Mouse (Mus musculus) neural tube, embryonic 15.5 days (tissue): Measurements from ENCODE around the gene Lin9. TPM values are rescaled to one million over a fixed set of nuclear protein-coding genes. Genes with fewer than 3 reads are reported as not detected.
"Not testable (repeated sequence)": the region's sequence is repeated elsewhere in the genome, so short reads cannot be mapped to it uniquely, and the experiment has no call there.

Experiments used
- ATAC-seq: fragments of 200-750 bp; cut with Nextera tagmentation; 2 replicates; pipeline ENCODE4 v1.8.0; 2017; ENCODE audit warnings: mild to moderate bottlenecking, moderate TSS enrichment, moderate library complexity; ENCODE audit not compliant: low FRiP score
- H3K27ac ChIP-seq: fragments of 300-500 bp; sonication (generic); replicated peaks from 2 replicates; pipeline ENCODE4 v1.5.1; 2015; ENCODE audit warnings: mild to moderate bottlenecking, inconsistent platforms
- H3K27me3 ChIP-seq: fragments of 300-500 bp; sonication (generic); replicated peaks from 2 replicates; pipeline ENCODE4 v1.6.1; 2015; ENCODE audit warnings: inconsistent platforms
- H3K36me3 ChIP-seq: fragments of 300-500 bp; sonication (generic); 2 replicates; pipeline ENCODE4 v1.6.1; 2015; ENCODE audit warnings: inconsistent platforms
- H3K4me1 ChIP-seq: fragments of 300-500 bp; sonication (generic); 2 replicates; pipeline ENCODE4 v1.6.1; 2015; ENCODE audit warnings: inconsistent platforms
- H3K4me2 ChIP-seq: fragments of 300-500 bp; sonication (generic); 2 replicates; pipeline ENCODE4 v1.6.1; 2015; ENCODE audit warnings: inconsistent platforms, mild to moderate bottlenecking, moderate library complexity
- H3K4me3 ChIP-seq: fragments of 300-500 bp; sonication (generic); replicated peaks from 2 replicates; pipeline ENCODE4 v1.5.1; 2015; ENCODE audit warnings: mild to moderate bottlenecking, inconsistent platforms
- H3K9ac ChIP-seq: fragments of 300-500 bp; sonication (generic); replicated peaks from 2 replicates; pipeline ENCODE4 v1.6.1; 2015; ENCODE audit warnings: mild to moderate bottlenecking, inconsistent platforms
- H3K9me3 ChIP-seq: fragments of 300-500 bp; sonication (generic); replicated peaks from 2 replicates; pipeline ENCODE4 v1.6.1; 2016; ENCODE audit warnings: inconsistent platforms
- WGBS: fragments of 180-500 bp; shearing (Covaris S2); methylation state at CpG from one replicate; pipeline ENCODE4 v1.1.7; 2015; ENCODE audit warnings: mixed read lengths; 5-methylcytosine and 5-hydroxymethylcytosine counted together
- polyA plus RNA-seq: library from polyadenylated mRNA; unstranded; fragments of >200 nt; fragmentation: Nextera tagmentation; extraction: Ambion mirVana; gene quantifications from 2 replicates; pipeline ENCODE4 v1.2.1, GENCODE M21; 2015

The Lin9 gene
- 8.3 and 10.9 TPM in 2 replicates for polyA plus RNA-seq

- H3K36me3 ChIP-seq = no peaks in the 10 kb centered on the region
- peak within 1 kb of the TSS; percentile 79 for H3K9ac ChIP-seq
- peak within 1 kb of the TSS; percentile 87 for H3K4me2 ChIP-seq
- H3K9me3 ChIP-seq = no peaks in the 10 kb centered on the region
- H3K4me3 ChIP-seq = peak within 1 kb of the TSS; percentile 98
- H3K27ac ChIP-seq = peak within 1 kb of the TSS; percentile 81
- under 1% methylated on average over 40 of the region's 47 CpGs for WGBS
- peaks cover 22% of the 10 kb centered on the region for H3K4me1 ChIP-seq
- ATAC-seq = peak; percentile 95
- H3K27me3 ChIP-seq = no peaks in the 10 kb centered on the region
These were observed at the start of gene Lin9 for GRCm38 (mm10) chr1:180641137-180641517. Gene Lin9 (plus strand): TSS chr1:180641150.

- H3K4me1 ChIP-seq = no peaks in the 10 kb centered on the region; the same call in 1 of the 2 replicates
- ATAC-seq = no peak
- WGBS = 90% methylated on average over 6 of the region's 6 CpGs
These were observed 40.4 kb upstream of the Lin9 start for GRCm38 (mm10) chr1:180600578-180600977.

GRCm38 (mm10) chr1:180601806-180602205, 39.1 kb upstream of the Lin9 start:
- peaks cover 71% of the 10 kb centered on the region for H3K36me3 ChIP-seq
- H3K9ac ChIP-seq = no peak overlapping the region
- H3K27me3 ChIP-seq = no peaks in the 10 kb centered on the region
- ATAC-seq = no peak
- H3K4me2 ChIP-seq = no peak overlapping the region
- no peak overlapping the region for H3K27ac ChIP-seq
- no peaks in the 10 kb centered on the region for H3K9me3 ChIP-seq
- WGBS = 94% methylated on average over 6 of the region's 6 CpGs
- no peaks in the 10 kb centered on the region; the same call in 1 of the 2 replicates for H3K4me1 ChIP-seq
- H3K4me3 ChIP-seq = no peak overlapping the region

More at GRCm38 (mm10) chr1:180600578-180600977, 40.4 kb upstream of the Lin9 start:
- H3K36me3 ChIP-seq = peaks cover 82% of the 10 kb centered on the region
- no peak overlapping the region for H3K4me2 ChIP-seq
- no peak overlapping the region for H3K27ac ChIP-seq
- H3K27me3 ChIP-seq = no peaks in the 10 kb centered on the region
- no peaks in the 10 kb centered on the region for H3K9me3 ChIP-seq
- no peak overlapping the region for H3K4me3 ChIP-seq
- H3K9ac ChIP-seq = no peak overlapping the region

- Histone ChIP-seq H3K4me3 (no peak overlapping the region), H3K9ac (no peak overlapping the region), H3K27me3 (no peaks in the 10 kb centered on the region), H3K27ac (no peak overlapping the region), H3K36me3 (peaks cover 43% of the 10 kb centered on the region), H3K9me3 (no peaks in the 10 kb centered on the region), H3K4me2 (no peak overlapping the region), H3K4me1 (no peaks in the 10 kb centered on the region; the same call in 1 of the 2 replicates)
- no peak for ATAC-seq
- WGBS = 72% methylated on average over 4 of the region's 4 CpGs
These were observed 36.4 kb upstream of the Lin9 start for GRCm38 (mm10) chr1:180604579-180604978.

- Histone ChIP-seq H3K27me3 (no peaks in the 10 kb centered on the region), H3K9ac (no peak overlapping the region), H3K4me3 (no peak overlapping the region), H3K4me1 (no peaks in the 10 kb centered on the region; the same call in 1 of the 2 replicates), H3K36me3 (peaks cover 28% of the 10 kb centered on the region), H3K9me3 (no peaks in the 10 kb centered on the region), H3K27ac (no peak overlapping the region), H3K4me2 (no peak overlapping the region)
- WGBS = 73% methylated on average over 3 of the region's 3 CpGs
- no peak for ATAC-seq
These were observed 34.8 kb upstream of the Lin9 start for GRCm38 (mm10) chr1:180606106-180606505.

- Histone ChIP-seq H3K4me3 (no peak overlapping the region), H3K4me1 (no peaks in the 10 kb centered on the region; the same call in 1 of the 2 replicates), H3K4me2 (no peak overlapping the region), H3K27ac (no peak overlapping the region), H3K27me3 (no peaks in the 10 kb centered on the region), H3K36me3 (peaks cover 19% of the 10 kb centered on the region), H3K9ac (no peak overlapping the region), H3K9me3 (no peaks in the 10 kb centered on the region)
- WGBS = 65% methylated on average over 10 of the region's 10 CpGs
- ATAC-seq = no peak
These were observed 34.0 kb upstream of the Lin9 start for GRCm38 (mm10) chr1:180606796-180607577.

- no peaks in the 10 kb centered on the region for H3K27me3 ChIP-seq
- no peak overlapping the region for H3K4me3 ChIP-seq
- WGBS = 95% methylated on average over 2 of the region's 2 CpGs
- no peak for ATAC-seq
- no peaks in the 10 kb centered on the region for H3K9me3 ChIP-seq
- H3K4me1 ChIP-seq = no peaks in the 10 kb centered on the region; the same call in 1 of the 2 replicates
- H3K4me2 ChIP-seq = no peak overlapping the region
- H3K36me3 ChIP-seq = peaks cover 15% of the 10 kb centered on the region
- H3K27ac ChIP-seq = no peak overlapping the region
- no peak overlapping the region for H3K9ac ChIP-seq
These were observed 33.4 kb upstream of the Lin9 start for GRCm38 (mm10) chr1:180607578-180607879.

GRCm38 (mm10) chr1:180611842-180612241, 29.1 kb upstream of the Lin9 start:
- H3K9me3 ChIP-seq, H3K9ac ChIP-seq, H3K27ac ChIP-seq, H3K4me2 ChIP-seq, H3K36me3 ChIP-seq, H3K27me3 ChIP-seq, H3K4me1 ChIP-seq, H3K4me3 ChIP-seq, ATAC-seq: not testable (repeated sequence)
- WGBS = 95% methylated on average over 11 of the region's 14 CpGs

GRCm38 (mm10) chr1:180616762-180617161, 24.2 kb upstream of the Lin9 start:
- no peaks in the 10 kb centered on the region for H3K36me3 ChIP-seq
- H3K9ac ChIP-seq = no peak overlapping the region
- H3K27me3 ChIP-seq = no peaks in the 10 kb centered on the region
- H3K4me1 ChIP-seq = no peaks in the 10 kb centered on the region
- no peak overlapping the region for H3K4me2 ChIP-seq
- H3K4me3 ChIP-seq = no peak overlapping the region
- H3K27ac ChIP-seq = no peak overlapping the region
- WGBS = 96% methylated on average over 3 of the region's 3 CpGs
- no peak for ATAC-seq
- H3K9me3 ChIP-seq = no peaks in the 10 kb centered on the region

GRCm38 (mm10) chr1:180622389-180622788, 18.6 kb upstream of the Lin9 start:
- WGBS = 90% methylated on average over 4 of the region's 4 CpGs
- H3K27me3 ChIP-seq = no peaks in the 10 kb centered on the region

GRCm38 (mm10) chr1:180623911-180624310, 17.0 kb upstream of the Lin9 start:
- Histone ChIP-seq H3K9ac (no peak overlapping the region), H3K27me3 (no peaks in the 10 kb centered on the region), H3K9me3 (no peaks in the 10 kb centered on the region), H3K27ac (no peak overlapping the region), H3K4me1 (no peaks in the 10 kb centered on the region), H3K4me2 (no peak overlapping the region), H3K36me3 (no peaks in the 10 kb centered on the region), H3K4me3 (no peak overlapping the region)
- 94% methylated on average over 2 of the region's 2 CpGs for WGBS
- ATAC-seq = no peak

More at GRCm38 (mm10) chr1:180622389-180622788, 18.6 kb upstream of the Lin9 start:
- Histone ChIP-seq H3K4me3 (no peak overlapping the region), H3K4me2 (no peak overlapping the region), H3K36me3 (no peaks in the 10 kb centered on the region), H3K9me3 (no peaks in the 10 kb centered on the region), H3K27ac (no peak overlapping the region), H3K4me1 (no peaks in the 10 kb centered on the region), H3K9ac (no peak overlapping the region)
- no peak for ATAC-seq

- Histone ChIP-seq H3K9me3 (no peaks in the 10 kb centered on the region), H3K9ac (no peak overlapping the region), H3K4me2 (no peak overlapping the region), H3K4me3 (no peak overlapping the region), H3K27me3 (no peaks in the 10 kb centered on the region), H3K36me3 (no peaks in the 10 kb centered on the region), H3K4me1 (no peaks in the 10 kb centered on the region), H3K27ac (no peak overlapping the region)
- ATAC-seq = no peak
- 76% methylated on average over 2 of the region's 2 CpGs for WGBS
These were observed 14.8 kb upstream of the Lin9 start for GRCm38 (mm10) chr1:180626141-180626540.
